Mouse (Mus musculus): ENCODE results near the gene Olfr698.
"Not testable (repeated sequence)": the region's sequence is repeated elsewhere in the genome, so short reads cannot be mapped to it uniquely, and the experiment has no call there.

The Olfr698 gene
- long read RNA-seq, experiment 1 = 0 reads
- long read RNA-seq, experiment 2 = 0 reads

DNA sequence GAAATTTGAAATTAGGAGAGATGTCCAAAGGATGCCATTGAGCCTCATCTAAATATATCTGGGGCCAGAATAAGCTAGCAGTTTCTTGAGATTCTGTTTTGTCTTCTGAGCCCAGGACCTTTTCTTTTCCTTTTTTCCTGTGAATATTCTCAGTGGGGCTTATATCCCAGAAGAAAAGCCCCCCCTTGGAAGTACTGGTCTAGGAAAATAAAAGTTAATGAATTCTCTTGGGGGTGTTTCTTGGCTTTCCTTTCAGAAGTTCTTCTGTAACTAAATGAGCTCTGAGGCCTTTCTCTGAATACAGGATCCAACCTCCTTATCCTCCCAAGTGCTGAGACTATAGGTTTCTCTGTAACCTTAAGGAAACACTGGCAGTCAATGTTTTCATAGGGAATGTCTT lies at the start of gene Olfr698:
Gene Olfr698 (minus strand): TSS at position 101 of the 400 bp plus-strand sequence.
- intact Hi-C loops (cut with DNase I) = no loop called here

DNA sequence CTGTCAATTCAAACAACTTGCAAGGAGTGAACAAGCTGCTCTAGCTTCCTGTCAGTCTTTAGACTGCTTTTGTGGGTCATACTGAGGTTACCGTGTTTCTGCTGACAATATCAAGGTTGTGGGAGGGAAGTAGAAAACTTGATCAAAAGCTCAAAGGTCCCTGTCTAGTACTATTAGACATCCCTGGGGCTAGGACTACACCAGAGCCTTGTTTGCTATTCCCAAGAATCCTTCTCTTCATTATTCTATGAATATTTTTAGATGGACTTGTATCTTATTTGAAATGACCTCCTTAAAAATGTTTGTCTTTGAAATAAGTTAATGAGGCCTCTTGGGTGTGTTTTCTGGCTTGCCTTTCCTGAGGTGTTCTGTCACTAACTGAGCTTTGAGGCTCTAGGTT lies 37.9 kb upstream of the Olfr698 start, which contains the start of gene Olfr699:
Gene Olfr699 (minus strand): TSS at position 101 of the 400 bp plus-strand sequence.
- intact Hi-C loops (cut with DNase I) = no loop called here

DNA sequence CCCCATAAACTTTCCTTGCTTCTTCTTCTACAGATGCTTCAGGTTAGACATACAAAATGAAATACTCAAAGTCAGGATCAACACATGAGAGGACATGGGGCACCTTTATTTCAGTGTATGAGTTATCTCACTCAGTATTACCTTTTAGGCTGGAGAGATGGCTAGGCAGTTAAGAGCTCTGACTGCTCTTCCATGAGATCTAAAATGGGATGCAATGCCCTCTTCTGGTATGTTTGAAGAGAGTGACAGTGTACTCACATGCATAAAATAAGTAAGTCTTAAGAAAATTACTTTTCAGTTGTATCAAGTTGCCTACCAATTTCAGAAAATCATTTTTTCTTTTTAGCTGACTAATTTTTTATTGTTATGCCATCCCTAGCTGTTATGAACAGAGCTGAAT lies 33.1 kb upstream of the Olfr698 start:
- intact Hi-C loops (cut with DNase I) = no loop called here

DNA sequence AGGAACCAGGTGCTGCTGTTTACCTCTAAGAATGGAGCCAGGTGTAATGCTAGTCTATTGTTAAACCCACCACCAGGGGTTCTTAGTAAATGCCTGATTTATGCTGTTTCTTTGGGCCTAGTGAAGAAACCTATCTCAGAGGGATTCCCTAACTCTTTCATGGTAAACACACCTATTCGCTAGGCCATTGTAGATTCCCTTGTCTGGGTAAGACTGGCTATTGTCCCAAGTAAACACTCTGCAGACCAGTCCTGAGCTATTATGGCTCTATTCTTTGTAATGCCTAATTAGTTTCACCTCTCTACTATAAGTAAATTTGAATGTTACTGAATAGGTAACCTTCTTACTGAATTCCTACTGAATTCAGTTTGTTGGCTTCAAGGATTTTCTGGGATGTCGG lies 5.8 kb upstream of the Olfr698 start:
- intact Hi-C loops (cut with DNase I) = not testable (repeated sequence)

DNA sequence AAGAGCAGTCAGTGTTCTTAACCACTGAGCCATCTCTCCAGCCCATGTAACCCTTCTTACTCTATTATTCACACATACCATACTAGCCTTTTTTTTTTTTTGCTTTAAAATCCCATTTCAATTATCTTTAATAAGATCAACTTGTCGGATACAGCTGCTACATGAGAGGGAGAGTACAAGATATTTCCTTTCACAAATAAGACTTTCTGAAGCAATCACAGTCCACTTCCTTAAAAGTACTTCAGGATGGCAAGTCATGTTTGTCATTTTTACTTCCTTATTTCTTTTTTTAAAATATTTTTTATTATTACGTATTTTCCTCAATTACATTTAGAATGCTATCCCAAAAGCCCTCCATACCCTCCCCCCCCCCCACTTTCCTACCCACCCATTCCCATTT lies 3.6 kb upstream of the Olfr698 start:
- intact Hi-C loops (cut with DNase I) = no loop called here

DNA sequence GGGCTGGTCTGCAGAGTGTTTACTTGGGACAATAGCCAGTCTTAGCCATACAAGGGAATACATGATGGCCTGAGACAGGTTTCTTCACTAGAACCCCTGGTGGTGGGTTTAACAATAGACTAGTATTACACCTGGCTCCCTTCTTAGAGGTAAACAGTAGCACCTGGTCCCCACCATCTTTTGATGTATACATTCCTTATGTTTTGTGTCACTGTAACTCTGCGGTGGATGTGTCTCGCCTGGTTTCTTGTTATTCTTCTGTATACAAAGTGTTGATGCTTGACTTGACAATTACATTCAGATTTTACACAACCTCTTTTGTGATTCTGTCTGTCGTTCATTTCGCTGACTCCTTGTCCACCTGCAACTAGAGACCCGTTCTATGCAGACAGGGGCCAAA lies 9.4 kb downstream of the Olfr698 start:
- intact Hi-C loops (cut with DNase I) = no loop called here

DNA sequence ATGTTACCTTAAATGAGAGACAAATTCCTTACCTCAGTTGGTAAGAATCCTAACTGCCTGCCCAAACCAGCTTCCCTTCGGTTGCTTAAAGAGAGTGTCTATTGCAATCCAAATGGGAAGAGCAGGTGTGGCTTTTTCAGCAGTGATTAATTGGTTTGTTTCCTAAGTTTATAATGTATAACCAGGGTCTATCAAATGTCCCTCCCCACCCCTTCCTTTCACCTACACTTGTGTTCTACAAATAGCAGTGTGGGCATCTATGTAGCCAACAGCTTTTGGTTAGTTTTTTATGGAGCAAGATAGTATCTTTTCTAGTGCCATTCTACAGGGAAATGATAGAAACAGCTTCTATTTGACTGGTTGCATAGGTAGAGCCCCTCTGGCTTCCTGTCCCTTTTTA lies 12.9 kb downstream of the Olfr698 start, which contains the start of gene Olfr697:
Gene Olfr697 (minus strand): TSS at position 101 of the 400 bp plus-strand sequence.
- intact Hi-C loops (cut with DNase I) = no loop called here

DNA sequence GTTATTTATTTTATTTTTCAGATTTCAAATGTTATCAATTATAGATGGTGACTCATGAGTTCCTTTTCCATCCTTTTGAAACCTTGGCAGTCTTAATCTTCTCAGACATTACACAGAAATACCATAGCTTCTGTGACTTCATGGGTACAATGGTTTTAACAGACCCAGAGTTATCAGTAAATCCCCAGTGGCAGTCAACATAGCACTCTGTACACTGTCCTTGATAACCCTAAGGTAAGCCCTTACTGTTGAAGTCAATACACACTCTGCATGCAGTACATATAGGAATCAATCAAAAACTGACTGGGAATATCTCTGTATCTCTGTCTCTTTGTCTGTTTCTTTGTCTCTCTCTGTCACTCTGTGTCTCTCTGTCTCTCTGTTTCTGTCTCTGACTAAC lies 18.2 kb downstream of the Olfr698 start:
- intact Hi-C loops (cut with DNase I) = no loop called here

DNA sequence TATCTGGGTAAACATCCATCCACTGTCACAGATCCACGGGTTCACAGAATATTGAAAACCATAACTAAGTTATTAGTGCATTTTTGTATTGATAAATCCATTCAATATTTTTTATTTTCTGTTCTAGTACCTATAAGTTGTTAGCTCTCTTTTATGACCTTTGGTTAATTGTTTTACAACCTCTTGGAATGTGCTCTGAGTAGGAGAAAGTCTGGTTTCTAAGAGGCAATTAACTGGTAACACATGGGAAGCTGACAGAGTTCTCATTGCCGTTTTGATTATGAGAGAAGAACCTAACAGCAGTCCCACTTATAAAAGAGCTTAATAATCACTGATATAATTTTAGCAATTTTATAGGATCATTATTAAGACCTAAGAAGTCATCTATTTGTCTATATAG lies 21.5 kb downstream of the Olfr698 start:
- intact Hi-C loops (cut with DNase I) = no loop called here

DNA sequence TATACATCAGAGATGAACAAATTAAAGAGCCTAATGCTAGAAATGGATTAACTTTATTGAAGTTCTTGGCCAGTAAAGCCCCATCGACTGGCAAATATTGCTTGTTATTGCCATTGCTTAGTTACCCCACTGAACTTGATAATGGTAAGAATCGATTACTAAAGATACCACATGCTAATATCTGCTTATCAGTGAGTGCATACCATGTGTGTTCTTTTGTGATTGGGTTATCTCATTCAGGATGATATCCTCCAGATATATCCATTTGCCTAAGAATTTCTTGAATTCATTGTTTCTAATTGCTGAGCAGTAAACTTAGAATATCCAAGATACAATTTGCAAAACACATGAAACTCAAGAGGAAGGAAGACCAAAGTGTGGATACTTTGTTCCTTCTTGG lies 29.5 kb downstream of the Olfr698 start:
- intact Hi-C loops (cut with DNase I) = not testable (repeated sequence)

DNA sequence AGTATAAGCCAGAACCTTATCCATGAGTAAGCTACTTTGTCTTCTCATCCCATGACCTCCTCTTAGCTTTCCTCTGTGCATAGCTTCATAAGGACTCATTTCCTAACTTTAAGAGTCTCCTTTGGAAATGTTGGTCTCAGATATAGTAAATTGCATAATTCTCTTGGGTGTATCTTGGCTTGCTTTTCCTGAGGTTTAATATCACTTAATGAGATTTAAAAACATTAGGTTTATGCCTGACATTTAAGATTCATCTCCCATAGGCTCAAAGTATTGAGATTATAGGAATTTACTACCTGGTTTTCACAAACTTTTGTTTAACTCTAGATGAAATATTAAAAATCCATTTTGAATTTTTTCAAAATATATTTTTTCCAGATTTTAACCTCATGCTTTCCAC lies 38.9 kb downstream of the Olfr698 start, which contains the start of gene Olfr695:
Gene Olfr695 (minus strand): TSS at position 101 of the 400 bp plus-strand sequence.
- intact Hi-C loops (cut with DNase I) = no loop called here

DNA sequence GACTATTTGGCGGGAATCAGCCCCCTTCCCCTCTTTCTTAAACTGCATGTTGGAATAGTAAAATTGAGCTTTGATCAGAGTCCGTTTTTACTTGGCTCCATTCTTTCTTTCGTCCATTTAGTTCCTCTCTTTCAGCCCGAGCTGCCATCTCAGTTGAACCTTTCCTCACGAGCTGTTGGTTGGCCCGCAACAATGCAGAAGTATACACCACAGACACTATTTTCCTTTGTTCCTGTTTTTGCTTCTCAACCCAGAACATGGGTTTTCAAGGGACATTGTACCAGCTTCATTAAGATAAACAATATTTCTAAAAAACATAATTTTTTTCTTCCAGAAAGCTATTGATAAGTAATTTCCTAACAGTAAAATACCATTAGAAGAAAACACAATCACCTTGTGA lies 43.7 kb downstream of the Olfr698 start:
- intact Hi-C loops (cut with DNase I) = no loop called here

DNA sequence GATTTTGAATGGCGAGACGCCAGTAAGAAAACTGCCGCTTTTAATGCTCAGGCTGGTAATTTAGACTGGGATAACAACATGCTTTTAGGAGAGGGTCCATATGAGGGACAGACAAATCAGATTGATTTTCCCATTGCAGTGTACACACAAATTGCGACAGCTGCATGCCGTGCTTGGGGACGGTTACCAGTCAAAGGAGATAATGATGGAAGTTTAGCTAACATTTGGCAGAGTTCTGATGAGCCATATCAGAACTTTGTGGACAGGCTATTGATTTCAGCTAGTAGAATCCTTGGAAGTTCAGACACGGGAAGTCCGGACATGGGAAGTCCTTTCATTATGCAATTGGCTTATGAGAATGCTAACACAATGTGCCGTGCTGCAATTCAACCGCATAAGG lies 47.5 kb downstream of the Olfr698 start:
- intact Hi-C loops (cut with DNase I) = not testable (repeated sequence)
